Mouse (Mus musculus) megakaryocyte, embryonic 14.5 days (primary cell): ENCODE results near the gene Zbtb4. TPM values are rescaled to one million over a fixed set of nuclear protein-coding genes. Genes with fewer than 3 reads are reported as not detected.

Experiments
- H3K27me3 ChIP-seq: replicated peaks from 2 replicates; pipeline ENCODE3; 2012; ENCODE audit warnings: inconsistent platforms
- H3K36me3 ChIP-seq: replicated peaks from 2 replicates; pipeline ENCODE3; 2012; ENCODE audit warnings: low read length, inconsistent platforms, mixed read lengths
- H3K4me1 ChIP-seq: 2 replicates; pipeline ENCODE4 v1.6.1; 2012; ENCODE audit warnings: inconsistent platforms
- H3K4me3 ChIP-seq: replicated peaks from 2 replicates; pipeline ENCODE3; 2012; ENCODE audit warnings: moderate library complexity, mild to moderate bottlenecking, inconsistent platforms
- H3K9me3 ChIP-seq: 2 replicates; pipeline ENCODE4 v1.6.1; 2012; ENCODE audit warnings: inconsistent platforms
- FLI1 ChIP-seq: IDR thresholded peaks from 2 replicates; pipeline ENCODE4 v1.6.1; 2012; ENCODE audit warnings: low read length, inconsistent platforms, mixed read lengths
- GATA1 ChIP-seq: IDR thresholded peaks from 3 replicates; pipeline ENCODE4 v1.6.1; 2012; ENCODE audit warnings: mixed read lengths, low read length, inconsistent platforms, borderline replicate concordance
- polyA plus RNA-seq: library from polyadenylated mRNA; stranded (reverse); fragments of >175 nt; gene quantifications from 2 replicates; pipeline ENCODE4 v1.2.3, GENCODE M21; 2012; ENCODE audit warnings: low replicate concordance; ENCODE audit not compliant: insufficient read depth

Gene Zbtb4
- polyA plus RNA-seq, 1 experiment, result 3.9 TPM

DNA sequence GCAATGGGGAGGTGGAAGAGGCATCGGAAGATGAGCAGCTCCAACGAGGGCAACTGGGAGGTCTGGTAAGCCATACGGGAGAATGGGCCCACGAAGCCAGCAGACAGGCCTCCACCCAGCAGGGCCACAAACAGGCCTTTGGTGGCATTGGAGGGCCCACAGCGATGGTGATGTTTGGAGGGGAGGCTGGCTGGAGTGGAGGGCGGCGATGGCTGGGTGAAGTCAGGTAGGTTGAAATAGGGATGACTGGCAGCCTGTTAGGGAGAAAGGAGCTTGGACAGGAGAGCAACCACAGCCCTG, 4.9 kb upstream of the Zbtb4 start:
- TF ChIP-seq GATA1 (no peak), FLI1 (no peak)
- Histone ChIP-seq H3K4me3 (peak overlapping the region; percentile 7), H3K36me3 (no peaks in the 10 kb centered on the region), H3K4me1 (peaks cover 38% of the 10 kb centered on the region), H3K9me3 (no peaks in the 10 kb centered on the region), H3K27me3 (peaks cover 2% of the 10 kb centered on the region)

DNA sequence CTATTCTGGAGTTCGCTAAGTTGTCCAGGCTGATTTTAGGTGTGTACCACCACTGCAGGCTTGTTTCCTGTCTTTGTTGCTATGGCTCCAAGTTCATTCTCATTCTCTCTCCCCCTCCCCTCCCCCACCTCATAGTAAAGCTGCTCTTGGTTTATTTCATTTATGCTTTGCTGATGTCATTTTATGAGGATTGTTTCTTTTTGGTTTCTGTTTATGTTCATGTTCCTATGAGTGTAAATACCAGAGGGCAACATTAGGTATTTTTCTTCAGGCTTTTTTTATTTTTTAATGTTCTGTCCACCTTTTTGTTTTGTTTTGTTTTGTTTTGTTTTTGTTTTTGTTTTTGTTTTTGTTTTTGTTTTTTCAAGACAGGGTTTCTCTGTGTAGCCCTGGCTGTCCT, 3.8 kb upstream of the Zbtb4 start, which contains the start of gene Slc35g3:
Slc35g3 (minus strand) TSS at position 101 of the 400 bp plus-strand sequence.
- Histone ChIP-seq H3K36me3 (no peaks in the 10 kb centered on the region), H3K4me3 (peak within 1 kb of the TSS; percentile 7), H3K9me3 (no peaks in the 10 kb centered on the region), H3K4me1 (peaks cover 39% of the 10 kb centered on the region), H3K27me3 (peaks cover 9% of the 10 kb centered on the region)
- TF ChIP-seq FLI1 (no peak), GATA1 (no peak)

DNA sequence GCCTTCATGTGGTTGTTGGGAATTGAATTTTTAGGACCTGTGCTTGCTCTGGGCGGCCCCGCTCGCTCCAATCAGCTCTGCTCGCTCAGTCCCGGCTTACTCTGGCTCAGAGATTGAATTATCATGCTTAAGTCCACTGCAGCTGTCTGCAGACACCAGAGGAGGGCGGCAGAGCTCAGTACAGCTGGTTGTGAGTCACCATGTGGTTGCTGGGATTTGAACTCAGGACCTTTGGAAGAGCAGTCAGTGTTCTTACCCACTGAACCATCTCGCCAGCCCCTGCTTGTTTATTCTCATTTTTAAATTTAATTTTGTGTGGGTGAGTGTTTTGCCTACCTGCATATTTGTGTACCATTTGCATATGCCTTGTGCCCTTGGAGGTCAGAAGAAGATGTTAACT, 2.2 kb upstream of the Zbtb4 start:
- TF ChIP-seq FLI1 (no peak), GATA1 (no peak)
- no peaks in the 10 kb centered on the region for H3K36me3 ChIP-seq
- no peak overlapping the region for H3K4me3 ChIP-seq
- H3K4me1 ChIP-seq, result peaks cover 42% of the 10 kb centered on the region
- no peaks in the 10 kb centered on the region for H3K9me3 ChIP-seq
- peaks cover 23% of the 10 kb centered on the region for H3K27me3 ChIP-seq

DNA sequence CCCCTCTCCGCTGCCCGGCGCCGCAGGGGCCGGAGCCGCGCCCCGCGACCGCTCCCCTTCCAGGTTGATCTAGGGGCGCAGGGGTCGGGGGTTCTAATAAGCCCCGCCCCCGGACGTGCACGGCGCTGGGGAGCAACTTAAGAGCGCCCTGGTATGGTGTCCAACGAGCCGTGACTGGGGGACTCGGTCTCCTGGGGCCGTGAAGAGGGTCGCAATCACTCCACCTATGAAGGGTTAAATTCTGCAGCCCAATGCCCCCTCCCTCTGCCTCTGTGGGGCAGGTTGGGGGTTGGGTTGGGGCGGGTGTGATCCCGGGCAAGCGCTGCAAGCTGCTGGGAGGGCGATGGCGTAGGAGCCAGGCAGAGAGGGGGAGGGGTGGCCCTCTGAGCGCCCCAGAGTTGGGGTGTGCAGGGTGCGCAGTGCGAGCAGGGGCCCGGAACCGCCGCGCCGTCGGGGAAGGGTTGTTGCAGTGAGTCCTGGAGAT, 456 bp downstream of the Zbtb4 start:
- no peaks in the 10 kb centered on the region for H3K36me3 ChIP-seq
- peaks cover 40% of the 10 kb centered on the region for H3K27me3 ChIP-seq
- H3K4me1 ChIP-seq, result peaks cover 24% of the 10 kb centered on the region
- peak overlapping the region; percentile 94 for H3K4me3 ChIP-seq
- no peaks in the 10 kb centered on the region for H3K9me3 ChIP-seq
- TF ChIP-seq FLI1, result no peak
- no peak for TF ChIP-seq GATA1

DNA sequence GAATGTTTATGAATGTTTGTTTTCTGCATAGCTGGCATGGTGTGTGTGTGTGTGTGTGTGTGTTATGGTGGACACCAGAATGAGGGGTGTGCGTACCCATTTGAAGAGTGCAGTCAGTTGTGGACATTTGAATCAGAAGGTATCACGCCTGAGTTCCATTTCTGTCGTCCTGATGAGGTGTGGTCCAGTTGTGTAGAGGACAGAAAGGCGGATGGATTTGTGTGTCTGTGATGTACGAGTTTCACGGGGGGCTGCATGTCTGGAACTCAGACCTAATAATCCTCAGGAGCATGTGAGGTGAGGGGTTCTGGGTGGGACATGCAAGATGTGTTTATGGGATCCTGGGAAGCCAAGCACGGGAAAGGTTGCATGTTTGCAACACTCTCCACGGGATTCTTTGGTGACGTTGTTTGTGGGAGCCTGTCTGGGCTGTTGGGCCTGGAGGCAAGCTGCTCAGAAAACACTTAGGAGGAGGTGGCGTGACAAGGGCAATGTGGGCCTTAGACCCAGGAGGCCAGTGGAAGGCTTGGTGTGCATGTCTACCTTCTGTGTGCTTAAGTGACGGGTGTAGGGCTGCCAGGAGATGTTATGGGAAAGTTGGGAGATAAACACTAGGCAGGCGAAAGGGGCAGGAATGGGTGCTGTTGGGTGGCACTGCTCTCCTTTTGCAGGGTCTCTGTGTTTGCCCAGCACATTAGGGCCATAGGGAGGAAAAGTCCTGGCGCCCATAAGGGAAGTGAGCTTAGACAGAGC, 1.3 kb downstream of the Zbtb4 start:
- peaks cover 40% of the 10 kb centered on the region for H3K27me3 ChIP-seq
- TF ChIP-seq FLI1, result no peak
- no peak for TF ChIP-seq GATA1
- no peaks in the 10 kb centered on the region for H3K9me3 ChIP-seq
- peak overlapping the region; percentile 94 for H3K4me3 ChIP-seq
- H3K36me3 ChIP-seq, result no peaks in the 10 kb centered on the region
- H3K4me1 ChIP-seq, result peaks cover 24% of the 10 kb centered on the region

DNA sequence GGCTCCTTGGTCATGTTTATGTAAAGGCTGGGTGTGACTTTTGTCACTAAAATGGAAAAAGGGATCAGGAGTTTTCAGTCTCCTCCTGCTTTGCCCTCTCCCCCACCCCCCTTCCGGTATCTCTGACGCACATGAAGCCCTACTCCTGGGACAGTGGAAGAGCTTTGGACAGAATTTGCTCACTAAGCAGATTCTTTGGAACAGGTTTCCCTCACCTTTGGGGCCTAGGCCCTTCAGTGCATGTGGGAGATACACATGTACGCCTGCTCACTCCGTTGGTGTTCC, 1.9 kb downstream of the Zbtb4 start:
- Histone ChIP-seq H3K9me3 (no peaks in the 10 kb centered on the region), H3K4me1 (peaks cover 24% of the 10 kb centered on the region), H3K27me3 (peaks cover 40% of the 10 kb centered on the region), H3K36me3 (no peaks in the 10 kb centered on the region), H3K4me3 (no peak overlapping the region)
- TF ChIP-seq GATA1 (no peak), FLI1 (no peak)

DNA sequence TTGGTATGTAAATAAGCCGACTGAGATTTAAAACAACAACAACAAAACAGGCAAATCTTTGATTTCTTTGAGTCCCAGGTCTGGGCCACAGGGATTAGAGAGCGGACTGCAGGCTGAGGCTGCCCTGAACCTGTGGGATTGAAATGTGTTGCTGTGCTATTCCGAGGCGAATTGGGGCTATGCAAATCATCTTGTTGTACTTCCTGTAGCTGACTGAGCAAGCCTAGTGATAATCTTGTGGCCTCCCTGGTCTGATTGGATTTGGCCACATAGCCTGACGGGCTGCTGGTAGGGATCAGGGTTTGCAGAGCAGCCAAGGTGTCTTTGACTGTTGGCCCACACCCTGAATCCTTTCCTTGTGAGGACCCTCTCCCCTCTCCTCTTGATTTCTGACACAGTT, 9.2 kb downstream of the Zbtb4 start:
- peaks cover 61% of the 10 kb centered on the region for H3K27me3 ChIP-seq
- H3K4me3 ChIP-seq, result peak overlapping the region; percentile 28
- peaks cover 38% of the 10 kb centered on the region for H3K4me1 ChIP-seq
- peaks cover 5% of the 10 kb centered on the region for H3K36me3 ChIP-seq
- H3K9me3 ChIP-seq, result no peaks in the 10 kb centered on the region
- no peak for TF ChIP-seq GATA1
- TF ChIP-seq FLI1, result no peak

DNA sequence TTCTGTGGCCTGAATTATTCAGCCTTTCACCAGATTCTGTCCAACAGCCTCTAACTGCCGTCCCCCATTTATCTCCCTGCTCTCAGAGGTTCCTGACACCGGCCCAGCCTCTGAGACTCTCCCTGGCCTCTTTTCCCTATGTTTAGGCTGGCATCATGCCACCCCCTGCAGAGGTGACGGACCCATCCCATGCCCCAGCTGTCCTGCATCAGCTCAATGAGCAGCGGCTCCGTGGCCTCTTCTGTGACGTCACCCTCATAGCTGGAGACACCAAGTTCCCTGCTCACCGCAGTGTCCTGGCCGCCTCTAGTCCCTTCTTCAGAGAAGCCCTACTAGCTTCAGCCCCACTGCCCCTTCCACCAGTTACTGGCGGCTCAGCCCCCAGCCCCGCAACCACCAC, 10.0 kb downstream of the Zbtb4 start:
- TF ChIP-seq FLI1 (no peak), GATA1 (no peak)
- peaks cover 64% of the 10 kb centered on the region for H3K27me3 ChIP-seq
- peaks cover 5% of the 10 kb centered on the region for H3K36me3 ChIP-seq
- no peaks in the 10 kb centered on the region for H3K9me3 ChIP-seq
- H3K4me1 ChIP-seq, result peaks cover 39% of the 10 kb centered on the region
- H3K4me3 ChIP-seq, result no peak overlapping the region

DNA sequence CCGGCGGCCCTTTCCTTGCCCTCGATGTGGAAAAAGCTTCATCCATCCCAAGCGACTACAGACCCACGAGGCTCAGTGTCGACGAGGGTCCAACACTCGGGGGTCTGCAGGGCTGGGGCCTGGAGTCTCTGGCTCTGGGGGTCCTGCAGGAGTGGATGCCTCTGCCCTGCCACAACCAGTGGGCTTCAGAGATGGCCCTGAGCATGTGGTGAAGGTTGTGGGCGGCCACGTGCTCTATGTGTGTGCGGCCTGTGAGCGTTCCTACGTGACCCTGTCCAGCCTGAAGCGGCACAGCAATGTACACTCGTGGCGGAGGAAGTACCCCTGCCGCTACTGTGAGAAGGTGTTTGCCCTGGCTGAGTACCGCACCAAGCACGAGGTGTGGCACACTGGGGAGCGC, 10.8 kb downstream of the Zbtb4 start:
- peaks cover 5% of the 10 kb centered on the region for H3K36me3 ChIP-seq
- H3K4me3 ChIP-seq, result no peak overlapping the region
- H3K9me3 ChIP-seq, result no peaks in the 10 kb centered on the region
- H3K4me1 ChIP-seq, result peaks cover 41% of the 10 kb centered on the region
- TF ChIP-seq GATA1 (no peak), FLI1 (no peak)
- peaks cover 65% of the 10 kb centered on the region for H3K27me3 ChIP-seq

DNA sequence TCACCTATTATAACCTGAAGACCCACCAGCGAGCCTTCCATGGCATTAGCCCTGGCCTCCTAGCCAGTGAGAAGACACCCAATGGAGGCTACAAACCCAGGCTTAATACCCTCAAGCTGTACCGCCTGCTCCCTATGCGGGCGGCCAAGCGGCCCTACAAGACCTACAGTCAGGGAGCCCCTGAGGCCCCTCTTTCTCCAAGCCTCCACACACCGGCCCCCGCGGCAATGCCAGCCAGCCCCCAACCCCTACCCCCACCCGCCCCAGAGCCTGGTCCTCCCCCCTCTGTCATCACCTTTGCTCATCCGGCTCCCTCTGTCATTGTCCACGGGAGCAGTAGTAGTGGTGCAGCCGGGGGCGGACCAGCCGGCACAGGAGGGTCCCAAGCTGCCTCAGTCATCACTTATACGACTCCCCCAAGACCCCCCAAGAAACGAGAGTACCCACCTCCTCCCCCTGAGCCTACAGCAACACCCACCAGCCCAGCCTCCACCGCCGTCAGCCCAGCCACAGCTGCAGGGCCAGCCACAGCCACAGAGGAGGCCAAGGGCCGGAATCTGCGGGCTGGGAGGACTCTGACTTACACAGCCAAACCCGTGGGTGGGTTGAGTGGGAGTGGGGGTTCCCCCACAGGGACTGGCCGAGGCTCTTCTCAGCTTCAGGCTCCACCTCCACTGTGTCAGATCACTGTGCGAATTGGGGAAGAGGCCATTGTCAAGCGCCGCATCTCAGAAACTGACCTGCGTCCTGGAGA, 12.0 kb downstream of the Zbtb4 start:
- H3K36me3 ChIP-seq, result peaks cover 5% of the 10 kb centered on the region
- H3K4me3 ChIP-seq, result no peak overlapping the region
- H3K4me1 ChIP-seq, result peaks cover 41% of the 10 kb centered on the region

More for the DNA sequence above, 12.0 kb downstream of the Zbtb4 start:
- Histone ChIP-seq H3K27me3 (peaks cover 75% of the 10 kb centered on the region), H3K9me3 (no peaks in the 10 kb centered on the region)
- TF ChIP-seq GATA1 (no peak), FLI1 (no peak)
